Mouse (Mus musculus): ENCODE results near the gene Adcy9. TPM values are rescaled to one million over a fixed set of nuclear protein-coding genes. Genes with fewer than 3 reads are reported as not detected.

The Adcy9 gene
- total and polyA plus RNA-seq, 2 experiments from 2014 or later: 4.1 to 31.6 TPM

DNA sequence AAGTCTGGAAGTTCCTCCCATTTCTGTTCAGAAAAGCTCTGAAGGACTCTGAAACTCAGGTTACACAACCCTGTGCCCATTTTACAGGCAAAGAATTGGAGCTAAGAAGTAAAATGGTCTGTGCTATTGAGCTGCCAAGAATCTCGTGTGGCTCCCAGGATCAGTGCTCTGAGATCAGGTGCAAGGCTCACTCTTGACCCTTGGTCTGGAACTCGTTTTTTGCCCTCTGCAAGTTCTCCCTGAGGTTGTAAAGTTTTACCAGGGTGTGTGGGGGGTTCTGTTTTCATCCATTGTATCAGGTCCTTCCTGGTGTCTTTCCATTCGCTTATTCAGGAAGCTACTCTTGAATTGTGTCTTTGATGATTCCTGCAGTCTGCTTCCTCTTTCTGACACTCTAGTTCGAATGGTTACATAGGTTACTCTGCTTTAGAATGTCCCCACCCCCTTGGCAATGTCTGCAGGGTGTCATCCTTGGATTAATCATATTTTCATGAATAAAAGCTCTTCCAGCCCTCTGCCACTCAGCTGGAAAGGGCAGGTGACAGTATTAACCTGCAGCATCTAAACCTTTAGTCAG, 5.4 kb upstream of the Adcy9 start:
- H3K4me1 ChIP-seq (ENCODE audit: insufficient read depth, low read length): no peaks in the 10 kb centered on the region
- no peak for TF ChIP-seq CTCF (IDR thresholded peaks at IDR 0.05)
- DNase-seq (ENCODE audit: low spot score) (no peak), ATAC-seq (ENCODE audit: low FRiP score) (no peak)
- H3K27me3 ChIP-seq (ENCODE audit: insufficient read depth, low read length): no peaks in the 10 kb centered on the region
- 43% methylated on average over 4 of the region's 4 CpGs for WGBS
- no peak overlapping the region for H3K4me2 ChIP-seq (ENCODE audit: low read depth, low read length, poor library complexity, severe bottlenecking)
- no peaks in the 10 kb centered on the region for H3K9me3 ChIP-seq (ENCODE audit: low read length)
- no peak overlapping the region for H3K9ac ChIP-seq (replicated peaks; ENCODE audit: low read length, poor library complexity, severe bottlenecking)
- H3K36me3 ChIP-seq (ENCODE audit: insufficient read depth, low read length): no peaks in the 10 kb centered on the region
- no peak overlapping the region for H3K4me3 ChIP-seq (ENCODE audit: low read depth, low read length)
- no peak overlapping the region for H3K27ac ChIP-seq (ENCODE audit: low read depth, low read length)

DNA sequence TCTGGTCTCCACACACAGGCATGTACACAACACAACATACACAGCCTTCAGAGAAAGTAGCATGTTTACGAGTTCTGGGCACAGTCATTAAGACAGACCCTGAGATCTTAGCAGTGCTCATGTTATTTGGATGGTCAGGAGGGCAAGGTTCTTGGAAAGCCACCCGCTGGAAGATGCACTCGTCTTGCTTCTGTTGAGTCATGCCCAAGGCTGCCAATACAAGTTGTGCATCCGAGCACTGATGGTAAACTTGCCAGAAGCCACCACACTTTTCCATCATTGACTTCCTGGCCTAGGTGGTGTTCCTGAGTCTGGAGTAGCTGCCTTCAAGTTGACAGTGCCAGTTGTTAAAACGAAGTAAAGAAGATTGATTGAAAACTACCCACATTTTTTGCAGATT, 3.3 kb upstream of the Adcy9 start:
- WGBS: 84% methylated on average over 5 of the region's 5 CpGs
- Histone ChIP-seq H3K4me1 (ENCODE audit: insufficient read depth, low read length) (peaks cover 3% of the 10 kb centered on the region; the same call in 1 of the 2 replicates), H3K4me2 (ENCODE audit: low read depth, low read length, poor library complexity, severe bottlenecking) (no peak overlapping the region), H3K4me3 (ENCODE audit: low read depth, low read length) (no peak overlapping the region), H3K27ac (ENCODE audit: low read depth, low read length) (no peak overlapping the region), H3K36me3 (ENCODE audit: insufficient read depth, low read length) (no peaks in the 10 kb centered on the region), H3K27me3 (ENCODE audit: insufficient read depth, low read length) (no peaks in the 10 kb centered on the region), H3K9ac (replicated peaks; ENCODE audit: low read length, poor library complexity, severe bottlenecking) (no peak overlapping the region), H3K9me3 (ENCODE audit: low read length) (no peaks in the 10 kb centered on the region)
- no peak for TF ChIP-seq CTCF (IDR thresholded peaks at IDR 0.05)
- no peak for ATAC-seq (ENCODE audit: low FRiP score)
- no peak for DNase-seq (ENCODE audit: low spot score)

DNA sequence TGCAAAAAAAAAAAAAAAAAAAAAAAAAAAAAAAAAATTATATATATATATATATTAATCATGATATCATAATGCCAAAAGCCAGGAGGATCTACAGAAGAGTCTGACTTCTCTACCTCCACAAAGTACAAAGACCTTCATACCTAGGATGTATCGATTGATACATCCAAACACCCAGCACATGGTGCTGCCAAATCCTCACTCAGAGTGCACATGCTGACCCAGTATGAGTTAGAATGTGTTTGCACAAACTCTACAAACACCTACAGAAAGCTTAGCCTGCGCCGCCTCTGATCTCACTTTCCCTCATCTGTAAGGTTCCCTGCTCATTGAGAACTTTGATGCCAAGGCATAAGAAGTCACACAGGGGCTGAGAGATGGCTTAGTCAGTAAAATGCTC, 2.7 kb upstream of the Adcy9 start:
- Histone ChIP-seq H3K27ac (ENCODE audit: low read depth, low read length) (no peak overlapping the region), H3K4me1 (ENCODE audit: insufficient read depth, low read length) (peaks cover 9% of the 10 kb centered on the region), H3K27me3 (ENCODE audit: insufficient read depth, low read length) (no peaks in the 10 kb centered on the region), H3K4me3 (ENCODE audit: low read depth, low read length) (no peak overlapping the region), H3K36me3 (ENCODE audit: insufficient read depth, low read length) (no peaks in the 10 kb centered on the region), H3K4me2 (ENCODE audit: low read depth, low read length, poor library complexity, severe bottlenecking) (no peak overlapping the region), H3K9me3 (ENCODE audit: low read length) (no peaks in the 10 kb centered on the region), H3K9ac (replicated peaks; ENCODE audit: low read length, poor library complexity, severe bottlenecking) (no peak overlapping the region)
- WGBS: 91% methylated on average over 3 of the region's 3 CpGs
- ATAC-seq (ENCODE audit: low FRiP score) (no peak), DNase-seq (ENCODE audit: low spot score) (no peak)
- TF ChIP-seq CTCF (IDR thresholded peaks at IDR 0.05): no peak

DNA sequence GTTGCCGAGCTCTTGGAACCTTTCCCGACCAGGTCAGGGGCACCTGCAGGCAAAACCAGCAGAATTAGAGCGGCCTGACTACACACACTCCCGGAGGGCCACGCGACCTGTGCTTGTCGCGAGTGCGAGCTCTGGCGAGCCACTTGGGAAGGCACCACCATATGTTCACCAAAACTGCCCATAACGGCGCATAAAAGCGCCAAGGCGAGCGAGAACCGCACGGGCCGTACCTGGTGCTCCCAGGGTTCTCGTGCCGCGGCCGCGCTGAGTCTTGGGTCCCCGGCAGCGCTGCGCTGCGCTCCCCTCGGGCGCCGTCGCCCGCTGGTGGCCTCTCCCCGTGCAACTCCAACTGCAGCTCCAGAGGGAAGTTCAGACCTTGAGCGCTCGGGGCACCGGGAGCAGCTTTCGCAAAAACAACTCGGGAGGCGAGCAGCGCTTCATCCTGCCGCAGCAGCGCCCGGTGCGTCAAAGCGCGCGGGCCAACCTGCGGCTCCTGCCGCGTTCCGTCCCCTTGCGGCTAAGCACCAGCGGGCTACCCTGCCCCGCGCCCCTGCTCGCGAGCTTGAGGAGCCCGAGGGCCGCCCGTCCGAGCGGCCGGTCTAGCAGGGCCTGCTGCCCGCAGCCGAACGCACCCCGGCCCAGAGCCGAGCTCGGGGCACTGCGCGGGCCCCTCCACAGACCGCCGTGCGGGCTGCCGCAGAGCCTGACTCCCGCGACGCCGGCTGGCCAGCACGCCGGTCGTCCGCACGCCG, 576 bp downstream of the Adcy9 start:
- H3K9ac ChIP-seq (replicated peaks; ENCODE audit: low read length, poor library complexity, severe bottlenecking): peak overlapping the region; percentile 61

DNA sequence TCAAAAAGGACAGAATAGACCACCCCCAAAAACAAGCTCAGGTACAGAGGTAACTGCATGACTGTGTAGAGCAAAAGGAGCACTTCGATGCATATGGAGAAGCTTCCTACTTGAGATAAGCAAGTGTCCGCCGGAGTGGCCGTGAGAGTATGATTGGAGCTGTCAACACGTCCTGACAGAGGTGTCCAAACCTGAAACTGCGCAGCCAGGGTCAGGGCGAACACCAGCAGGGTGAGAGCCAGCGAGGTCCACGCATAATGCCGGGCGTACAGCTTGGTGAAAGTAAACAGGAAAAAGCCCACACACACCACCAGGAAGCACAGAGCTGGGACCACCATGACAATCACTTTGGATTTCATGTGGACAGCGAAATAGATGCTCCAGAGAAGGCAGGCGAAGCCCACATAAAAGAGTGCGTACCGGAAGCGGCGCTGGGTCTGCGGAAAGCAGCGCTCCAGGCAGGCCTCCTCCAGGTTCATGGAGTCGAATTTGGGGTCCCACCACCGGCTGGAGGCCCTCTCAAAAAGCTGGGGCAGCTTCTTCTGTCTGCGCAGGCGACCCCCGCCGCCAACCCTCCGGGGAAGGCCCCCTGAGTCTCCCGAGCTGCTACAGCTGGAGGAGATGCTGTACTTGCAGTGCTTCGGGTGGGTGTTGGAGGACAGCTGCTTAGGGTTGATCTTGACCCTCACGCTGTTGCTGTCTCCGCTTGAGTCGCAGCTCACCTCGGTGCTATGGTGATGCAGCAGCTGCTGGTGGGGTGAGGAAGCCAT, 1.3 kb downstream of the Adcy9 start:
- Histone ChIP-seq H3K27me3 (ENCODE audit: insufficient read depth, low read length) (no peaks in the 10 kb centered on the region), H3K9me3 (ENCODE audit: low read length) (no peaks in the 10 kb centered on the region), H3K9ac (replicated peaks; ENCODE audit: low read length, poor library complexity, severe bottlenecking) (peak overlapping the region; percentile 61), H3K27ac (ENCODE audit: low read depth, low read length) (peak overlapping the region; percentile 75; the same call in 1 of the 2 replicates), H3K4me3 (ENCODE audit: low read depth, low read length) (peak overlapping the region; percentile 63), H3K4me2 (ENCODE audit: low read depth, low read length, poor library complexity, severe bottlenecking) (peak overlapping the region; percentile 95), H3K36me3 (ENCODE audit: insufficient read depth, low read length) (no peaks in the 10 kb centered on the region), H3K4me1 (ENCODE audit: insufficient read depth, low read length) (peaks cover 34% of the 10 kb centered on the region)
- ATAC-seq (ENCODE audit: low FRiP score) (no peak; the same call in 1 of the 2 replicates), DNase-seq (ENCODE audit: low spot score) (peak; percentile 43)
- WGBS: 15% methylated on average over 32 of the region's 32 CpGs
- TF ChIP-seq CTCF (IDR thresholded peaks at IDR 0.05): no peak

More for the DNA sequence above, 576 bp downstream of the Adcy9 start:
- Histone ChIP-seq H3K4me2 (ENCODE audit: low read depth, low read length, poor library complexity, severe bottlenecking) (peak overlapping the region; percentile 95), H3K27me3 (ENCODE audit: insufficient read depth, low read length) (no peaks in the 10 kb centered on the region), H3K27ac (ENCODE audit: low read depth, low read length) (peak overlapping the region; percentile 75), H3K4me3 (ENCODE audit: low read depth, low read length) (peak overlapping the region; percentile 63), H3K36me3 (ENCODE audit: insufficient read depth, low read length) (no peaks in the 10 kb centered on the region), H3K4me1 (ENCODE audit: insufficient read depth, low read length) (peaks cover 28% of the 10 kb centered on the region), H3K9me3 (ENCODE audit: low read length) (no peaks in the 10 kb centered on the region)
- peak; percentile 42 for ATAC-seq (ENCODE audit: low FRiP score)
- DNase-seq (ENCODE audit: low spot score): peak; percentile 41
- TF ChIP-seq CTCF (IDR thresholded peaks at IDR 0.05): peak; percentile 19; the same call in 1 of the 2 replicates
- under 1% methylated on average over 70 of the region's 85 CpGs for WGBS

Measured in midbrain, postnatal 0 days (tissue).